9 mouse cellular contexts compared by ENCODE assay signal in the genomic region with DNA sequence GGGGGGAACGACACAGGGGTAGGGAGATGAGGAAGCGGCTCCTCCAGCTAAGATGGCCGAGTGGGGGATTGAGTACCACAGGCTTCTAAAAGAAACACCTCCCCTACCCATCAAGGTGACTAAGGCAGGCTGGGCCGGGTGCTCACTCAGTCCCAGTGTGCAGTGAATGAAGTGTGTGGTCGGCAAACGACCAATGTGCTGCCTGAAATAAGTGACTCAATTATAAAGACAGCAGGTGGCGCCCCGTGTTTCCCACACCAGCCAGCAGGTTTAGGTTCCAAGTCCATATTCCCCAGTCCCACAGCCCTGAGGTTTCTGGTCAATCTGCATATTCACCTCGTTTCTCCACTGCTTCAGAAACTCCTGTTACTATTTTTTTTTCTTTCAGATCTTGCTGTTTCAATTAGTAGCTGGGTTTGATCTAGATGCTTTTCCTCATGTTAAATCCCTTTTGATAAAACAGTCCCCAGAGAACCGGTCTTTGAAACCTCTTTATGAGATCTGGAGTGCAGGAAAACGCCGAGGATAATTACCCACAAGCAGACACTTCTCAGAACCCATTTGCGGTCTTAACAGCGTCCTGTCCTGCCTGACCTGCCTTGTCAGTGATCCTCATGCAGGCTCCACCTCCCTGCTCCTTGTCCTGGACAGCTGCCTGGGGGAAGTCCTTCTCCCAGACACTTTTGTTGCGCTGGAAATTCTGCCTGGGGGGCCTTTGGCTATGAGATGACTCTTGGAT. TPM values are rescaled to one million over a fixed set of nuclear protein-coding genes. Genes with fewer than 3 reads are reported as not detected.
DNase-seq lines count a peak whose midpoint lies in the region; ATAC-seq and TF ChIP-seq lines count a peak whose summit lies in the region.
"Had no signal": no experiment of that assay in that cellular context is flagged by ENCODE, and none has a peak within 500 bp of the region (broad histone marks: within the 10 kb centered on the region; RNA-seq: fewer than 3 reads in every experiment).

No protein-coding gene starts in this region.

- CTCF ChIA-PET in Patski (lab: Charles Lee) = interaction anchor here (1.0 to 2.1 kb wide), 5 partner anchors 8 to 161 kb away, joined by 3 to 8 read pairs (median 5); no protein-coding TSS in a partner anchor

- POLR2A ChIA-PET in Patski (lab: Charles Lee) = interaction anchor here (0.6 kb wide), 1 partner anchor 255 kb away, joined by 3 read pairs; no protein-coding TSS in a partner anchor

- H3K36me3 ChIP-seq in heart, embryonic 11.5 days (ENCODE audit: control insufficient read depth, insufficient read depth, low read length) = no peaks in the 10 kb centered on the region
- no peaks in the 10 kb centered on the region for H3K36me3 ChIP-seq in heart, embryonic 12.5 days
- H3K36me3 ChIP-seq in splenic B cell, adult 2 months (ENCODE audit: control insufficient read depth, insufficient read depth, low read length, poor library complexity, severe bottlenecking) = no peaks in the 10 kb centered on the region
- H3K36me3 ChIP-seq: liver, embryonic 15.5 days had no signal

- ATAC-seq in heart, embryonic 11.5 days (replicated peaks; ENCODE audit: insufficient number of reproducible peaks, low FRiP score, low TSS enrichment) = no peak; the same call in 1 of the 2 replicates
- ATAC-seq in Patski = no peak
- ATAC-seq in heart, embryonic 12.5 days (ENCODE audit: insufficient number of reproducible peaks, low FRiP score) = no peak

- peak; percentile 65 for TF ChIP-seq CTCF in Patski (IDR thresholded peaks at IDR 0.05)
- TF ChIP-seq CTCF in layer of hippocampus, adult 2 months (conservative IDR thresholded peaks at IDR 0.05) = peak; percentile 76

- H3K27ac ChIP-seq in heart, embryonic 11.5 days (ENCODE audit: low read depth, low read length) = no peak overlapping the region
- no peak overlapping the region for H3K27ac ChIP-seq in heart, embryonic 12.5 days (ENCODE audit: poor library complexity, severe bottlenecking)
- H3K27ac ChIP-seq in layer of hippocampus, adult 2 months = no peak overlapping the region
- H3K27ac ChIP-seq: liver, embryonic 15.5 days had no signal

- H3K9me3 ChIP-seq in heart, embryonic 11.5 days (replicated peaks; ENCODE audit: control insufficient read depth, low read length) = no peaks in the 10 kb centered on the region
- no peaks in the 10 kb centered on the region for H3K9me3 ChIP-seq in heart, embryonic 12.5 days (replicated peaks)
- H3K9me3 ChIP-seq: liver, embryonic 15.5 days had no signal

- DNase-seq in heart, adult 18-20 months = peak; percentile 53 to 79
- DNase-seq in Patski (ENCODE audit: low read depth, low spot score) = no peak
- DNase-seq in embryo, embryonic 10 days (ENCODE audit: low spot score) = peak; percentile 75
- peak in 1 of 2 experiments; percentile 44 for DNase-seq in layer of hippocampus, adult 2 months (ENCODE audit: low spot score in 2 of 2)
- peak; percentile 49 to 56 for DNase-seq in lung, postnatal 4 days
- peak; percentile 73 for DNase-seq in splenic B cell, adult 2 months (ENCODE audit: low read depth, low spot score)

- H3K9ac ChIP-seq in heart, embryonic 11.5 days (ENCODE audit: low read depth, low read length) = no peak overlapping the region
- H3K9ac ChIP-seq in heart, embryonic 12.5 days = no peak overlapping the region
- H3K9ac ChIP-seq: liver, embryonic 15.5 days had no signal

- H3K4me2 ChIP-seq in heart, embryonic 11.5 days = no peak overlapping the region
- 0 out of 2 replicates have a peak overlapping the region, but pooled peaks have one; percentile 14 for H3K4me2 ChIP-seq in heart, embryonic 12.5 days
- H3K4me2 ChIP-seq: liver, embryonic 15.5 days had no signal

- no peak overlapping the region for H3K4me3 ChIP-seq in heart, embryonic 11.5 days (ENCODE audit: low read depth, low read length)
- no peak overlapping the region for H3K4me3 ChIP-seq in heart, embryonic 12.5 days
- no peak overlapping the region for H3K4me3 ChIP-seq in layer of hippocampus, adult 2 months
- H3K4me3 ChIP-seq: liver, embryonic 15.5 days had no signal

- in situ Hi-C loops in Patski (cut with MboI; ENCODE audit: low pct_unique_long_range_greater_than_20kb) = loop anchor here (5.0 kb wide), 1 partner anchor 155 kb away; no protein-coding TSS in a partner anchor

- H3K4me1 ChIP-seq in heart, embryonic 11.5 days (ENCODE audit: control insufficient read depth, insufficient read depth, low read length) = 0 out of 2 replicates have a peak, but pooled peaks cover 4% of the 10 kb centered on the region
- peaks cover 6% of the 10 kb centered on the region; the same call in 1 of the 2 replicates for H3K4me1 ChIP-seq in heart, embryonic 12.5 days (replicated peaks)
- H3K4me1 ChIP-seq: liver, embryonic 15.5 days had no signal

- WGBS in heart, embryonic 11.5 days (ENCODE audit: insufficient replicate concordance) = 29% methylated on average over 15 of the region's 15 CpGs
- 31% methylated on average over 15 of the region's 15 CpGs for WGBS in heart, embryonic 12.5 days

- peaks cover 5% of the 10 kb centered on the region for H3K27me3 ChIP-seq in heart, embryonic 11.5 days (ENCODE audit: control insufficient read depth, insufficient read depth, low read length)
- H3K27me3 ChIP-seq in Patski = no peaks in the 10 kb centered on the region
- H3K27me3 ChIP-seq in heart, embryonic 12.5 days (replicated peaks) = peaks cover 5% of the 10 kb centered on the region
- 0 out of 2 replicates have a peak, but pooled peaks cover 1% of the 10 kb centered on the region for H3K27me3 ChIP-seq in splenic B cell, adult 2 months (ENCODE audit: control insufficient read depth, insufficient read depth, low read length, poor library complexity, severe bottlenecking)

RNA-seq across cellular contexts. Expression of a gene that starts 27.5 kb away (rescaled TPM):
- 1 to 10 TPM; 7.2 to 8.0 TPM for total RNA-seq in heart, adult 18-20 months (2021)
- 7.1 and 10.6 TPM in 2 replicates for polyA plus RNA-seq in heart, embryonic 11.5 days (2014; fragmentation: Nextera tagmentation; extraction: Ambion mirVana)
- 74.9 TPM for polyA plus RNA-seq in Patski (2021)
- 15.9 and 16.5 TPM in 2 replicates for polyA plus RNA-seq in heart, embryonic 12.5 days (2016; fragmentation: Nextera tagmentation; extraction: Ambion mirVana)
- 1 to 10 TPM; 6.3 TPM for total RNA-seq in layer of hippocampus, adult 2 months (2021)
